Mouse (Mus musculus) ES-Bruce4 (cell line): ENCODE measurements at regions not wholly inside any gene's neighbourhood (a gene's known extent, or its start where the extent isn't known, plus 50 kb on each side); places are given as distances from the start of the nearest gene placed in this dataset.

Source experiments
- H3K27ac ChIP-seq: 2 replicates; pipeline ENCODE4 v1.5.1; 2012; ENCODE audit warnings: low read length, inconsistent platforms; ENCODE audit not compliant: insufficient read depth
- H3K27me3 ChIP-seq: 2 replicates; pipeline ENCODE4 v1.6.1; 2012; ENCODE audit warnings: mild to moderate bottlenecking, low read length, inconsistent platforms; ENCODE audit not compliant: control insufficient read depth, poor library complexity, insufficient read depth, severe bottlenecking
- H3K36me3 ChIP-seq: 2 replicates; pipeline ENCODE4 v1.6.1; 2012; ENCODE audit warnings: inconsistent platforms, mild to moderate bottlenecking, low read length, moderate library complexity; ENCODE audit not compliant: control insufficient read depth, poor library complexity, insufficient read depth, severe bottlenecking
- H3K4me1 ChIP-seq: one replicate; pipeline ENCODE4 v1.8.1; 2011; ENCODE audit warnings: low read length; ENCODE audit not compliant: control insufficient read depth, insufficient read depth
- H3K4me3 ChIP-seq: 2 replicates; pipeline ENCODE4 v1.5.1; 2011; ENCODE audit warnings: low read depth, mild to moderate bottlenecking, low read length
- H3K9ac ChIP-seq: 2 replicates; pipeline ENCODE4 v1.6.1; 2012; ENCODE audit warnings: low read depth, mild to moderate bottlenecking, inconsistent platforms; ENCODE audit not compliant: poor library complexity, severe bottlenecking
- H3K9me3 ChIP-seq: replicated peaks from 2 replicates; pipeline ENCODE4 v1.6.1; 2012; ENCODE audit warnings: mild to moderate bottlenecking, low read length, inconsistent platforms; ENCODE audit not compliant: control insufficient read depth, poor library complexity, insufficient read depth, severe bottlenecking
- CTCF ChIP-seq: IDR thresholded peaks from one replicate; pipeline ENCODE4 v1.8.1; 2011; ENCODE audit warnings: low read depth, low read length
- EP300 ChIP-seq: IDR thresholded peaks from 2 replicates; pipeline ENCODE4 v1.6.1; 2011; ENCODE audit warnings: low read depth, low read length; ENCODE audit not compliant: insufficient read depth
- POLR2A ChIP-seq: IDR thresholded peaks from one replicate; pipeline ENCODE4 v1.8.1; 2011; ENCODE audit warnings: low read length; ENCODE audit not compliant: insufficient read depth

- no peak overlapping the region for H3K27ac ChIP-seq
- TF ChIP-seq EP300, result no peak
- TF ChIP-seq POLR2A, result no peak
- TF ChIP-seq CTCF, result no peak
Observed at GRCm38 (mm10) chr3:21962360-21962782, 114.1 kb upstream of the Tbl1xr1 start.

GRCm38 (mm10) chr3:21962921-21963732 lies 113.3 kb upstream of the Tbl1xr1 start:
- no peaks in the 10 kb centered on the region for H3K9me3 ChIP-seq
- peaks cover 4% of the 10 kb centered on the region for H3K4me1 ChIP-seq
- no peaks in the 10 kb centered on the region for H3K36me3 ChIP-seq
- no peak overlapping the region for H3K9ac ChIP-seq
- peak overlapping the region; percentile 80 for H3K27ac ChIP-seq
- no peaks in the 10 kb centered on the region for H3K27me3 ChIP-seq
- H3K4me3 ChIP-seq, result no peak overlapping the region
- TF ChIP-seq EP300 (no peak), CTCF (no peak), POLR2A (no peak)

More at GRCm38 (mm10) chr3:21962360-21962782, 114.1 kb upstream of the Tbl1xr1 start:
- Histone ChIP-seq H3K4me3 (no peak overlapping the region), H3K4me1 (peaks cover 4% of the 10 kb centered on the region), H3K9me3 (no peaks in the 10 kb centered on the region), H3K9ac (no peak overlapping the region), H3K36me3 (no peaks in the 10 kb centered on the region), H3K27me3 (no peaks in the 10 kb centered on the region)

GRCm38 (mm10) chr3:21963733-21964351 lies 112.6 kb upstream of the Tbl1xr1 start:
- no peak overlapping the region for H3K4me3 ChIP-seq
- no peak overlapping the region for H3K9ac ChIP-seq
- H3K36me3 ChIP-seq, result no peaks in the 10 kb centered on the region
- H3K27me3 ChIP-seq, result no peaks in the 10 kb centered on the region
- H3K27ac ChIP-seq, result peak overlapping the region; percentile 80
- TF ChIP-seq EP300 (no peak), CTCF (no peak), POLR2A (no peak)
- no peaks in the 10 kb centered on the region for H3K9me3 ChIP-seq
- peaks cover 4% of the 10 kb centered on the region for H3K4me1 ChIP-seq

GRCm38 (mm10) chr3:21964438-21964837 lies 112.0 kb upstream of the Tbl1xr1 start:
- H3K9me3 ChIP-seq, result no peaks in the 10 kb centered on the region
- H3K27ac ChIP-seq, result no peak overlapping the region
- no peak for TF ChIP-seq POLR2A
- TF ChIP-seq EP300, result no peak
- TF ChIP-seq CTCF, result no peak
- no peaks in the 10 kb centered on the region for H3K27me3 ChIP-seq
- H3K36me3 ChIP-seq, result no peaks in the 10 kb centered on the region
- H3K4me3 ChIP-seq, result no peak overlapping the region
- no peak overlapping the region for H3K9ac ChIP-seq
- H3K4me1 ChIP-seq, result peaks cover 4% of the 10 kb centered on the region

- H3K27ac ChIP-seq, result no peak overlapping the region; the same call in 1 of the 2 replicates
Observed at GRCm38 (mm10) chr3:21965556-21965955, 110.9 kb upstream of the Tbl1xr1 start.

GRCm38 (mm10) chr3:21971731-21972130 lies 104.7 kb upstream of the Tbl1xr1 start:
- Histone ChIP-seq H3K27ac (no peak overlapping the region), H3K36me3 (no peaks in the 10 kb centered on the region), H3K4me1 (no peaks in the 10 kb centered on the region), H3K4me3 (no peak overlapping the region), H3K9me3 (no peaks in the 10 kb centered on the region), H3K9ac (no peak overlapping the region), H3K27me3 (no peaks in the 10 kb centered on the region)
- no peak for TF ChIP-seq EP300
- no peak for TF ChIP-seq POLR2A
- no peak for TF ChIP-seq CTCF

More at GRCm38 (mm10) chr3:21965556-21965955, 110.9 kb upstream of the Tbl1xr1 start:
- Histone ChIP-seq H3K36me3 (no peaks in the 10 kb centered on the region), H3K4me1 (peaks cover 4% of the 10 kb centered on the region), H3K4me3 (no peak overlapping the region), H3K27me3 (no peaks in the 10 kb centered on the region), H3K9me3 (no peaks in the 10 kb centered on the region), H3K9ac (no peak overlapping the region)
- no peak for TF ChIP-seq POLR2A
- TF ChIP-seq CTCF, result no peak
- no peak for TF ChIP-seq EP300
